Mouse (Mus musculus) T-helper 17 cell (primary cell): Measurements from ENCODE around the gene Vav1.

Source experiments
- in situ Hi-C, 2 experiments: fragments of 300-600 bp; cut with MboI, MseI; formaldehyde crosslinking; loops; 1 replicate in 1 of 2; 2 replicates in 1 of 2; pipeline ENCODE4 v1.15.1; 2025; ENCODE audit warnings: high pct_unique_total_duplicates in 2 of 2

Vav1 gene

DNA sequence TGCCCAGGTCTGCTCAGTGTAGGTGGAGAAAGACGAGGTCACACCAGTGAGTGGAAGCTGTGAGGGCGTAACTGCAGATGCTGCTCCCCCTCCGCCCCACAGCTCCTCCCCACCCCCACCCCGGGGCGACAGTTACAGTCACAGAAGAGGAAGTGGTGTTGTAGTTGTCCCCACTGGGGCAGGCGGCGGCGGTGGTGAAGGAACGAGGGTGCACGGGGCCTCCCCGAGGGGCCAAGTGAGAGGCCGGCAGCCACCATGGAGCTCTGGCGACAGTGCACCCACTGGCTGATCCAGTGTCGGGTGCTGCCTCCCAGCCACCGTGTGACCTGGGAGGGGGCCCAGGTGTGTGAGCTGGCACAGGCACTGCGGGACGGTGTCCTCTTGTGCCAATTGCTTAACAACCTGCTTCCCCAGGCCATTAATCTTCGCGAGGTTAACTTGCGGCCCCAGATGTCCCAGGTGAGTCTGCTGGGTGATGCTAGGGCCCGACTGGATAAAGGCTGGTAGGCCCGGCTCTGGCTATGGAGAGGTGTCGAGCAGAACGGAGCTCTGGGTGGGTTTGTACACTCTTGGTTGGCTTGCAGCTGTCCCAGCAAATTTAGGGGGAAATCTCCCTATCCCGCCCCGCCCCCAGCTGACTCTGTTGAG lies at the start of gene Vav1:
Vav1 (plus strand) TSS at position 158 of the 648 bp plus-strand sequence.
- in situ Hi-C loops, result loop anchor here (25.0 kb wide), 3 partner anchors 817 to 1567 kb away; partner anchors contain the start of genes Fem1a (in 2 of the 2) and Pot1b (in 1 of the 2)

DNA sequence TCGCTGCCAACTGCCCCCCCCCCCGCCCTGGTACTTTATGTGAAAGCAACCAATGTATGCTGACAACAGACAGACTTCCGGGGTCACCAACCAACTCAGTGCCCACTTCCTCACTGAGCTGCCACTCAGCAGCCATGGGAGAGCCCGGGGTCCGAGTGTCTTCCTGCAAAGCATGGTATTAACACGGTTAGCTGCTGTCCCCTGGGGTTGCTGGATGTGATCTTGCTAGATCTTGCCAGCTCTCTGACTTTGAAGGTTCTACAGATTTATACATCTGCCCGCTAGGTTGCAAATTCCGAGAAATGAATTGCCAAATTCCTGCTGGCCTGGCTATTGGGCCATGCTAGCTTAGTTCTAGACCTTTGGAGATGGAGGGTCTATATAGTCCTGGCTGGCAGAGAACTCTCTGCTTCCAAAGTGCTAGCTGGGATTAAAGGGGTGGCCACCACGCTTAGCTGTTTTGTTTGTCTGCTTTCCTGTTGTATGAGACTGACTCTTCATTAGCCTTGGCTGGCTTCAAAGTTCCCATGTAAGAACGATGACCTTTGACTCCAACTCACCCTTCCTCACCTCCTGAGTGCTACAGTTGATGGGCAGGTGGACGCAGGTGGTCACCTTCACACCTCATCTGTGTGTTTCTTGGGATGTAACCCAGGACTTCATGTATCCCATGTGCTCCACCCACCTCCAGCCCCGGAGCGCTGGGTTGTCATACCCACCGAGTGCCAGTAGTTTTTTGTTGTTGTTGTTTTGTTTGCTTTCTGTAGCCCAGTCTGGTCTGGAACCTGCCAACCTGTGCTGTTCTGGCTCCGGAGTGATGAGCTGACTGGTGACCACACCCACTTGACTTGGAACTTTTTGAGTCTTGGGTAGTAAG lies 48.8 kb upstream of the Vav1 start:
- in situ Hi-C loops, result no loop called here

DNA sequence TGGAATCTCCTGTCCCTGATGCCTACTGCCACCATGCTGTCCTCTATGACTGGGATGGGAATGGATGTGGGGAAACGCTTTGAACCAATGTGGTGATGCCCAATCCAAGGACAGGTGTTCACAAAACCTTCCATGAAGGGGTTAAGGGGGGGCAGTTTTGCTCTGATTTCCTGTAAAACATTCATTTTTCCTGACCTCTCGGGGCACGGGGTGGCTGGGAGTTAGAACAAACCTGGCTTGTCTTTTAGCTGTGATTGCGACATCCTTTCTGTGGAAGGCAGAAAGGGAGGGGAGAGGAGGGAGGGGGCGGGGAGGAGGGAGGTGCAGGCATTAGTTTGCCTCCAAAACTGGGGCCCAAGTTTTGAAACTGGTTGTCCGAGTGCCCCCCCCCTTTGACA lies 48.2 kb upstream of the Vav1 start:
- in situ Hi-C loops, result no loop called here

DNA sequence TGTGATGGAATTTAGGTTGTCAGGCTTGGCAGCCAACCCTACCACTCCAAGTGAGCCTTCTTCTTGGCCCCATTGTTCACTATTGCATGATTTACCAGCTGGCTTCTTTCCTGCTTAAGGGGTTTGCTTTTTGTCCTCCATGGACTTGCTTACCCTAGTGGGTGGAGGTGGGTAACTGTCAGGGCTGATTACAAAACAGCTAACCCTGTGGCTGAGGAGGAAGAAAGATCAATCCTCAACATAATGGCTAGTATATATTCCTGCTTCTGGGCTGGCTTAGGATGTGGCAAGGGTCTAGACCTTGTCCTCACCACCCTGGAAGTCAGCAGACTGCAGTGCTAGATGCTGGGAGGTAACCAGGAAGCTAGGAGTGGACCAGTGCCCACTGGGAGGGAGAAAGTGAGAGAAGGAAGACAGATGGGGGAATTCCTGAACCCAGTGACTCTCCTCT lies 47.6 kb upstream of the Vav1 start:
- in situ Hi-C loops, result no loop called here

DNA sequence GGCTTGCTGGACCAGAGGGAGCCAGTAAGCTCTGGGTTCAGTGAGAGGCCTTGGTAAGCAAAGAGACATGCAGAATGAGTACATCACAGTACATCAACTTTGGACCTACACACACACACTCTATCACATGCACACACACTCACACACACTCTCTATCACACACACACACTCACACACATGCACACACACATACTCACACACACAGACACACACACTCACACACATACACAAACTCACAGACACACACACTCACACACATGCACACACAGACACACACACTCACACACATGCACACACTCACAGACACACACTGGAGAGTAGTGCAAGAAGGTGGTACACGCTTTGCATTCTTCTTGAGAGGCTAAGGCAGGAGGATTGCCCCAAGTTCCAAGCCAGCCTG lies 46.7 kb upstream of the Vav1 start:
- in situ Hi-C loops, result no loop called here

DNA sequence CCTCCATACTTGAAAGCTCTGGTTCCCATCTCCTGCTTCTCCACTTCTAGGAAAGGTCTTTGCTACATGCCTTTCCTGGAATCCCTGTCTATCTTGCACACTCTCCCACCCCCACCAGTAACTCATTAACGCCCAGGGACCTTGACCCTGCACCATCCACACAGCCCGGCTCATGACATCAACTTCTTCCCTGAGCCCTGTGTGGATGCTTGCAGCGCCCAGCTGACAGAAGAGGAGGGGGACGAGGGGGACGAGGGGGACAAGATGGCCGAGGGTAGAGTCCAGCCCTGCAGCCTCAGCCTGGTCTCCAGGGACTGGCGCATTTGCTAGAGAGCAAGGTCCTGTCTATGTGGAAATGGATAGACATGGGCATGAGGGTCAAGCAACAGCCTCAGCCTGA lies 45.9 kb upstream of the Vav1 start:
- in situ Hi-C loops, result no loop called here

DNA sequence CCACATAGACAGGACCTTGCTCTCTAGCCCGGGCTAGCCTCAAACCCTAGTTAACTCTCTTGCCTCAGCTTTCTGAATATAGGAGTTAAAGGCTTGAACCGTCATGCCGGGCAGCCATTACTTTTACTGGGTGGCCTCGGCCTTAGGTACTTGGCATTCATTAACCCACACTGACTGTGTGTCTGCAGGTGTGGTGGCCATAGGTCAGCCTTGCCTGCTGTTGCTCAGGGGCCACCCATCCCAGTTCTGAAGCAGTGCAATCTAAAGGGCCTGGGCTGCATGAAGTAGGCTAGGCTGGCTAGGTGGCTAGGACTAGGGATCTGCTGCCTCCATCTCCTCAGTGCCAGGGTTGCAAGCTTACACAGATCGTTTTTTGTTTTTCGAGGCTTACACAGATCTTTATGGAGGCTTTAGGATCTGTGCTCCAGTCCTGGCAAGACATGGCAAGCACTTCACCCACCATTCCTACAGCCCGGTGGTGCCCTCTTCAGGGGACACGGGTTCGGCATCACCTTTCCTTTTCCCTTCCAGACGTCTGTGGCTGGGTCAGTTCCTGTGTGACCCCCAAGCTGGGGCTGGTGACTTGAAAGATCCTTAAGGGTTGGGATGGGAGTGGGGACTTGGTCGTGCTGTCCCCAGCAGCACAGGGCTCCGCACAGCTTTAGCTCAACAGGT lies 44.5 kb upstream of the Vav1 start:
- in situ Hi-C loops, result no loop called here

GRCm38 (mm10) chr17:57235803-57236202 lies 43.1 kb upstream of the Vav1 start:
- in situ Hi-C loops, result no loop called here

DNA sequence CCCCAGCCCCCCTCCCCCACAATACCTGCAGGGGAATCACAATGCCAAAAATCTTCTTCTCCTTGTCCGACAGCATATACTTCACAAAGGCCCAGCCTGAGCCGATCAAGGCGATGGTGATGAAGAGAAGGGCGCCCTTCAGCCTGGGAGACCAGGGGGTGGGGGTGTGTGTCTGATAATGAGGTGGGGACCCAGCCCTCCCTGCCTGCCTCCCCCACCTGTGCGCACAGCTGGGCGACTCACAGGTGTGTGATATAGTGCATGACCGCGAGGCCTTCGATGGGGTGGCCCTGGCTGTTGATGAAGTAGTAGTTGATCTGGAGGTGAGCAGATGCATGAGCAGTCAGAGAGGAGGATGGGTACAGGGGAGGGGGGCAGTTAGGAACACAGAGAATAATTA lies 41.7 kb upstream of the Vav1 start:
- in situ Hi-C loops, result no loop called here

- in situ Hi-C loops, result no loop called here
Measured at GRCm38 (mm10) chr17:57243650-57244370, 35.1 kb upstream of the Vav1 start.

DNA sequence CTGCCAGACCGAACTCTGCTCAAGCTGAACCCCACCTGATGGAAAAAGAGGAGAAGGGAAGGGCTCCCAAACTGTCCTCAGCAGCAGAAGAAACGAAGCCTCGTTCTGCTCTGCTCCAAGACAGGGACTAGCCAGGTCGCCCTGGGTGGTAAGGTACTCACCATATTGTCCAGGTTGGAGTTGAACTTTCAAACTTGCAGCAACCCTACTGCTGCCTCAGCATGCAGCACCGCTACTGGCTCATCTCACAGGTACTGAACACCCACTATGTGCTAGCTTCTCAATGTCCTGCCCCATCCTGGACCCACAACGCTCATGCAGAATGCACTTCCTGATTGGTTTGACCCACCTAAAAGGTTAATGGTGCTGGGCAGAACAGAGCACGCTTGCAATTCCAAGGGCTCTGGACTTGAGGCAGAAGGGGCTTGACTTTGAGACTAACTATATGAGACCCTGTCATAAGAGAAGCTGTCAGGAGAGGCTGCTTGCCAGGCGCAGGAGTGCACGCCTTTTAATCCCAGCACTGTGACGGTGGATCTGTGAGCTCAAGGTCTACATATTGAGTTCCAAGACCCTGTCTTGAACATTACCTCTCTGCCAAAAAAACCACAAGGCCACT lies 33.5 kb upstream of the Vav1 start:
- in situ Hi-C loops, result no loop called here

DNA sequence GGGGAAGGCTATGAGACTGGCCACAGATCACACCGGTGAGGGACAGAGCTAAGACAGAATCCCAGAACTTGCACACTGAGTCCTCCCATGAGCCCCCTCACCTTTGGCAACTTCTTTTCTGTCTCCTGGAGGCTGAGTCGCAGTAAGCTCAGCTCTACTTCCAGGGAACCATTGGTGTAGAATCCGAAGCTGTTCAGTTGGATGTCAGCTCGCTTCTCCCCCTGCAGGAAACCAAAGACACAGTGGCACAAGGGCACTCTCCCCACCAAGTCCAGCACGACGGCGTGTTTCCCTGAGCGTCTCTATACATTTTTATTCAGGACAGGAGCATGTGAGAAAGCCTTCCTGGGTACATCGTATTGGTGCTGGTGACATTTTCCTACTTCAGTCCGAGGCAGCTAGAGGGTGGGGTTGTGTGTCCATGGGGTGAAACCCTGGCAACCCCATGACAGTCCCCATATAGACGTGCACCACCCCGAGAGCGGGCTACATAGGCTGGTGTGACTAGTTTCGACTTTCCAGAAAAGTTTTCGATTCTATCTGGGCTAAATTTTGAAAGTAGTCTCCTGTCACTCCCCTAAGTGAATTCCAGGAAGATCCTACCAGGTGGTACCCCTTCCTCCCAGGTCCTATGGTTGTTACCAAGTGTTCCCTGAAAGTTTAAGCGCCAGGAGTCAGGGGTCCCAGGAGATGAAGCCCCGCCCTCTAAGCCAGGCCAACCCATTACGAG lies 32.1 kb upstream of the Vav1 start:
- in situ Hi-C loops, result no loop called here

- in situ Hi-C loops, result no loop called here
Measured at GRCm38 (mm10) chr17:57247393-57248200, 31.3 kb upstream of the Vav1 start.

DNA sequence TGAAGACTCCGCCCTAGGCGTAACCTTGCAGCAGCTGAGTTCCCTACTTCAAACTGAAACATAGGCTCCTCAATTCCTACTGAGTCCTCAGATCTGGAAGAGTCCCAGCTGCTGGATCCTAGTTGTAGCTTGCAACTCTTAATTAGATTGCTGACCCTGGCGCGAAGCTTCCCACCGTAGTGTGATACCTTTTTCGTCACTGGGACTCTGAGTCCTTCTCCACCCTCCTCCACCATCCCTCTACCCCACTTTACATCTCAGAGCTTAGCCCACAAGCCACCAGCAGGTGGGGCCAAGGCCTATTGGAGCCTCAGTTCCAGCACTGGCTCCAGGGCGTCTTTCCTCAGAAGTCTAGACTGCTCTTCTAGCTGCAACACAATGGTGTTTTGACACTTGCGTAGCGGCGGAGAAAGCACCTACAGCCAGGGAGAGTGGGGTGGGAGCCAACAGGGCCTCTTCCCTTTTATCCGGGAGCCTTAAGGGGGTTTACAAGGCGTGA lies 30.6 kb upstream of the Vav1 start, which contains the start of gene Gpr108:
Gpr108 (minus strand) TSS at position 246 of the 499 bp plus-strand sequence.
- in situ Hi-C loops, result no loop called here

DNA sequence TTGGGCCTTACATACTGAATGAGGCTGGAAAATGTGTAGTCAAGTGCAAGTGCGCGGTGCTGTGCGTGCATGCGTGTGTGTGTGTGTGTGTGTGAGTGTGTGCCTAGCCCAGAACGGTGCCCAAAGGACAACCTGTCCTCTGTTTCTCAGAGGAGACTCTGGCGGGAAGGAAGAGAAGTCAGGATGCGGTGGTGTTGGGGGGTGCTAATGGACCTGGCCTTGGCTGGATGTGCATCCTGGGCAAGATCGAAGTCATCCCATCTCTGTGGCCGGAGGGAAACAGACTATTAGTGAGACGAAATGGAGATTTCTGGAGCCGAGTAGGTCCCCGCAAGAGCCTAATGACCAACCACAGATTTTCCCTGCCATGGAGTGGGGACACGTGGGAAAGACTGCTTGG lies 30.1 kb upstream of the Vav1 start:
- in situ Hi-C loops, result no loop called here

GRCm38 (mm10) chr17:57249186-57250181 lies 29.4 kb upstream of the Vav1 start, which contains the start of gene Trip10:
Trip10 (plus strand) TSS chr17:57249455.
- in situ Hi-C loops, result no loop called here

- in situ Hi-C loops, result no loop called here
Measured at GRCm38 (mm10) chr17:57250461-57251160, 28.3 kb upstream of the Vav1 start.
